Mouse (Mus musculus): Measurements from ENCODE around the gene Eif4a1.

- no peak for TF ChIP-seq CTCF (IDR thresholded peaks at IDR 0.05; ENCODE audit: low read depth, low read length)
- no peak for TF ChIP-seq POLR2A (IDR thresholded peaks at IDR 0.05; ENCODE audit: borderline replicate concordance, low read depth, low read length)
Measured at GRCm38 (mm10) chr11:69703814-69704612, 31.8 kb upstream of the Eif4a1 start.

Measured in bone marrow macrophage, adult 2 months (primary cell).